Mouse (Mus musculus) CH12.LX (cell line): ENCODE measurements around the gene Brd2. TPM values are rescaled to one million over a fixed set of nuclear protein-coding genes. Genes with fewer than 3 reads are reported as not detected.

Source experiments
- DNase-seq: peaks from one replicate; pipeline ENCODE4 v3.0.0-alpha.2; 2013; ENCODE audit errors: extremely low read depth
- H3K27ac ChIP-seq: 2 replicates; pipeline ENCODE4 v1.5.1; 2012; ENCODE audit warnings: low read depth, mild to moderate bottlenecking, control low read depth, moderate library complexity; ENCODE audit not compliant: insufficient read depth
- H3K27me3 ChIP-seq: replicated peaks from 2 replicates; pipeline ENCODE3; 2012; ENCODE audit warnings: inconsistent platforms
- H3K36me3 ChIP-seq, 2 experiments: replicated peaks in 1 of 2; 2 replicates each; pipeline versions ENCODE3 to v1.6.1; 2012; ENCODE audit warnings: inconsistent platforms in 1 of 2, low read length in 1 of 2, mild to moderate bottlenecking in 1 of 2, mixed read lengths in 1 of 2, moderate library complexity in 1 of 2; ENCODE audit not compliant: control insufficient read depth in 1 of 2, insufficient read depth in 1 of 2
- H3K4me1 ChIP-seq, 2 experiments: 2 replicates each; pipeline ENCODE4 v1.6.1; 2012; ENCODE audit warnings: inconsistent platforms in 1 of 2, moderate library complexity in 1 of 2; ENCODE audit not compliant: insufficient read depth in 2 of 2, control insufficient read depth in 1 of 2
- H3K4me2 ChIP-seq: 2 replicates; pipeline ENCODE4 v1.6.1; 2012; ENCODE audit warnings: low read depth, mild to moderate bottlenecking, control low read depth; ENCODE audit not compliant: poor library complexity, insufficient read depth, severe bottlenecking
- H3K4me3 ChIP-seq, 3 experiments: fragments of 150-350 bp in 1 of 3; sonication (generic) in 1 of 3; replicated peaks in 1 of 3; 2 replicates each; pipeline versions ENCODE3 to v1.5.1; 2011 to 2012; ENCODE audit warnings: low read depth in 2 of 3, low read length in 2 of 3, mild to moderate bottlenecking in 2 of 3, moderate library complexity in 2 of 3, control low read depth in 1 of 3, improper control_type of control experiment in 1 of 3, inconsistent platforms in 1 of 3, mixed read lengths in 1 of 3; ENCODE audit not compliant: poor library complexity in 1 of 3
- H3K79me2 ChIP-seq: replicated peaks from 2 replicates; pipeline ENCODE4 v1.6.1; 2012; ENCODE audit warnings: mild to moderate bottlenecking, moderate library complexity; ENCODE audit not compliant: control insufficient read depth, poor library complexity, insufficient read depth, severe bottlenecking; ENCODE audit errors: extremely low read depth
- H3K9ac ChIP-seq: 2 replicates; pipeline ENCODE4 v1.6.1; 2012; ENCODE audit warnings: low read depth, mild to moderate bottlenecking, control low read depth, moderate library complexity; ENCODE audit not compliant: insufficient read depth
- H3K9me3 ChIP-seq: replicated peaks from 2 replicates; pipeline ENCODE3; 2012; ENCODE audit warnings: low read length, inconsistent platforms, mixed read lengths
- CHD1 ChIP-seq: IDR thresholded peaks from 2 replicates; pipeline ENCODE4 v1.6.1; 2012; ENCODE audit warnings: low read depth, low read length, improper control_type of control experiment, inconsistent platforms
- CHD2 ChIP-seq: IDR thresholded peaks from 2 replicates; pipeline ENCODE4 v1.6.1; 2011; ENCODE audit warnings: low read length, improper control_type of control experiment
- ELF1 ChIP-seq: IDR thresholded peaks from 2 replicates; pipeline ENCODE4 v1.6.1; 2014; ENCODE audit warnings: low read depth, mild to moderate bottlenecking, inconsistent platforms, low read length, improper control_type of control experiment
- EP300 ChIP-seq: IDR thresholded peaks from 2 replicates; pipeline ENCODE4 v1.6.1; 2011; ENCODE audit warnings: low read length, improper control_type of control experiment
- ETS1 ChIP-seq: conservative IDR thresholded peaks from 2 replicates; pipeline ENCODE4 v1.6.1; 2012; ENCODE audit warnings: low read depth, mild to moderate bottlenecking, inconsistent platforms, low read length, improper control_type of control experiment, moderate library complexity
- IRF4 ChIP-seq: IDR thresholded peaks from 2 replicates; pipeline ENCODE4 v1.6.1; 2014; ENCODE audit warnings: low read depth, mild to moderate bottlenecking, inconsistent platforms, low read length, improper control_type of control experiment
- KAT2A ChIP-seq: IDR thresholded peaks from 2 replicates; pipeline ENCODE4 v1.6.1; 2012; ENCODE audit warnings: low read length, improper control_type of control experiment, inconsistent platforms; ENCODE audit not compliant: insufficient replicate concordance
- MAFK ChIP-seq: IDR thresholded peaks from 2 replicates; pipeline ENCODE4 v1.6.1; 2011; ENCODE audit warnings: low read length, improper control_type of control experiment; ENCODE audit not compliant: insufficient replicate concordance
- MAX ChIP-seq: IDR thresholded peaks from 2 replicates; pipeline ENCODE4 v1.6.1; 2011; ENCODE audit warnings: low read length, improper control_type of control experiment
- MEF2A ChIP-seq: IDR thresholded peaks from 2 replicates; pipeline ENCODE4 v1.6.1; 2014; ENCODE audit warnings: low read depth, mild to moderate bottlenecking, inconsistent platforms, low read length, improper control_type of control experiment, borderline replicate concordance
- MXI1 ChIP-seq: IDR thresholded peaks from 2 replicates; pipeline ENCODE4 v1.6.1; 2011; ENCODE audit warnings: mild to moderate bottlenecking, low read depth, low read length, improper control_type of control experiment
- PAX5 ChIP-seq: IDR thresholded peaks from 2 replicates; pipeline ENCODE4 v1.6.1; 2012; ENCODE audit warnings: low read length, inconsistent platforms, mixed read lengths
- POLR2AphosphoS2 ChIP-seq: IDR thresholded peaks from 2 replicates; pipeline ENCODE4 v1.6.1; 2011; ENCODE audit warnings: low read depth, low read length, improper control_type of control experiment
- RAD21 ChIP-seq: IDR thresholded peaks from 2 replicates; pipeline ENCODE4 v1.6.1; 2011; ENCODE audit warnings: low read depth, mild to moderate bottlenecking, low read length, improper control_type of control experiment, moderate library complexity
- SIN3A ChIP-seq: IDR thresholded peaks from 2 replicates; pipeline ENCODE4 v1.6.1; 2012; ENCODE audit warnings: low read length, improper control_type of control experiment, inconsistent platforms
- TBP ChIP-seq: conservative IDR thresholded peaks from 2 replicates; pipeline ENCODE4 v1.6.1; 2011; ENCODE audit warnings: low read depth, low read length, improper control_type of control experiment
- ZC3H11A ChIP-seq: IDR thresholded peaks from 2 replicates; pipeline ENCODE4 v1.6.1; 2012; ENCODE audit warnings: low read depth, mild to moderate bottlenecking, inconsistent platforms, low read length, improper control_type of control experiment
- dilution Hi-C: fragments of 300-500 bp; cut with MboI; formaldehyde crosslinking; loops from 2 replicates; pipeline ENCODE4 v1.14.3; 2020; ENCODE audit warnings: low sequenced_read_pairs; ENCODE audit not compliant: extremely low pct_unique_long_range_greater_than_20kb, extremely low pct_ligation_motif_present
- in situ Hi-C: fragments of 300-500 bp; cut with MboI; formaldehyde crosslinking; loops from 3 replicates; pipeline ENCODE4 v1.14.3; 2019; ENCODE audit warnings: low sequenced_read_pairs, low pct_ligation_motif_present, low pct_unique_long_range_greater_than_20kb, mixed read lengths
- polyA plus RNA-seq: library from polyadenylated mRNA; unstranded; fragments of >175 nt; gene quantifications from 2 replicates; pipeline ENCODE4 v1.2.1, GENCODE M21; 2012; ENCODE audit warnings: low read depth; ENCODE audit not compliant: insufficient read length
- total RNA-seq, 2 experiments: library from RNA; depleted of rRNA; stranded (reverse); fragments of 300-350 nt in 1 of 2; fragments of >200 nt in 1 of 2; gene quantifications; 2 replicates each; pipeline ENCODE4 v1.2.3; 2012 to 2014

The Brd2 gene
- total and polyA plus RNA-seq, 3 experiments: 101 to 247 (median 141) TPM

DNA sequence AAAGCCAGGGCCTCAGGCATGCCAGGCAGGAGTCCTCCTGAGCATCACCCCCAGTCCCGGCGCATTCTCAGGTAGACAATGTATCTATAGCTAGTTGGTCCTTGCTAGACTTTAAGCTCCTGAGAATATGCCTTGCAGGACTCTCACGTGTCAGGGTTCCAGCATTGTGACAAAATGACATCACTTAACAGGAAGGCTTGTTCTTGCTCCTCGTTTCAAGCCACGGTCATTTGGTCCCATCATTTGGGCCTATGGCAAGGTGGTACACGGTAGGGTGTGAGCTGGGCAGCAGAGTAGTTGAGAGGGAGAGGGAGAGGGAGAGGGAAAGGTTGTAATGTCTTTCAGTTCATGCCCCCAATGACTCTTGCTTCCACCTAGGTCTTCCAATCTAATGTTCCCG is 9.5 kb upstream of the Brd2 start:
- no peak overlapping the region for H3K4me2 ChIP-seq
- no peaks in the 10 kb centered on the region for H3K27me3 ChIP-seq
- H3K9me3 ChIP-seq: no peaks in the 10 kb centered on the region
- no peak overlapping the region for H3K4me3 ChIP-seq
- H3K27ac ChIP-seq: no peak overlapping the region
- DNase-seq: no peak
- H3K79me2 ChIP-seq: no peaks in the 10 kb centered on the region
- in situ Hi-C loops: no loop called here
- no peak for TF ChIP-seq RAD21
- no peak for TF ChIP-seq ETS1
- no peak for TF ChIP-seq TBP
- TF ChIP-seq MEF2A: no peak
- TF ChIP-seq MXI1: no peak
- no peak for TF ChIP-seq MAX
- TF ChIP-seq EP300: no peak
- no peak for TF ChIP-seq KAT2A
- no peak for TF ChIP-seq MAFK
- no peak for TF ChIP-seq CHD1
- TF ChIP-seq ELF1: no peak
- no peak for TF ChIP-seq IRF4
- TF ChIP-seq, all 38 proteins: peak for 0
- dilution Hi-C loops: no loop called here
- Histone ChIP-seq H3K36me3 (peaks cover 0 to 16% of the 10 kb centered on the region in 2 experiments), H3K9ac (no peak overlapping the region), H3K4me1 (peaks cover 7 to 41% of the 10 kb centered on the region in 2 experiments)

- Histone ChIP-seq H3K36me3 (peaks cover 0 to 19% of the 10 kb centered on the region in 2 experiments), H3K27ac (no peak overlapping the region)
- dilution Hi-C loops: no loop called here
These were observed 7.9 kb upstream of the Brd2 start for GRCm38 (mm10) chr17:34130073-34130947.

More at GRCm38 (mm10) chr17:34130073-34130947, 7.9 kb upstream of the Brd2 start:
- in situ Hi-C loops: no loop called here
- no peak for TF ChIP-seq MAX
- no peak for TF ChIP-seq SIN3A
- TF ChIP-seq PAX5: no peak
- no peak for TF ChIP-seq CHD2
- no peak for TF ChIP-seq ZC3H11A
- 0 out of 2 replicates have a peak, but pooled peaks have one; percentile 8 for TF ChIP-seq POLR2AphosphoS2
- no peak for DNase-seq
- Histone ChIP-seq H3K79me2 (no peaks in the 10 kb centered on the region), H3K9me3 (no peaks in the 10 kb centered on the region), H3K27me3 (no peaks in the 10 kb centered on the region), H3K4me2 (no peak overlapping the region), H3K4me3 (no peak overlapping the region), H3K9ac (no peak overlapping the region), H3K4me1 (peaks cover 8 to 45% of the 10 kb centered on the region in 2 experiments)
